Mouse (Mus musculus) embryo, embryonic 9.5 days (tissue): ENCODE data around the gene Ceacam10.

Experiments
- DNase-seq: peaks from one replicate; pipeline ENCODE4 v3.0.0-alpha.2; 2017; ENCODE audit errors: extremely low spot score

Gene Ceacam10

DNA sequence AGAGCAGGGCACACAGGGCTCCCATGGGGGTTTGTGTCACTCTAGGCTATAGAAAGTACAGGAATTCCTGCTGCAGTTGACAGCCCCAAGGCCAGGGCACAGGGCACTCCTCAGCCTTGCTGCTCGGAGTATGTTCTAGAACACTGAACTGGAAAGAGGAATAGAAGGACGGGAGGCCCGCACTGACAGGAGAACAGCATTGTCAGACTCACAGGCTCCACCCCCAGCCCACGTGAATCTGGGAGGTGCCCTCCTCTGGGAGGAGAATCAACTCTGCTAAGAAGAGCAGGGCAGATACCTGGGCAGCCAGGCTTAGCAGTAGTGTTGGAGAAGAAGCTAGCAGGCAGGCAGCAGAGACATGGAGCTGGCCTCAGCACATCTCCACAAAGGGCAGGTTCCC lies at the start of gene Ceacam10:
TSS of gene Ceacam10 (plus strand) at position 289 of the 400 bp plus-strand sequence.
- peak; percentile 2 for DNase-seq

DNA sequence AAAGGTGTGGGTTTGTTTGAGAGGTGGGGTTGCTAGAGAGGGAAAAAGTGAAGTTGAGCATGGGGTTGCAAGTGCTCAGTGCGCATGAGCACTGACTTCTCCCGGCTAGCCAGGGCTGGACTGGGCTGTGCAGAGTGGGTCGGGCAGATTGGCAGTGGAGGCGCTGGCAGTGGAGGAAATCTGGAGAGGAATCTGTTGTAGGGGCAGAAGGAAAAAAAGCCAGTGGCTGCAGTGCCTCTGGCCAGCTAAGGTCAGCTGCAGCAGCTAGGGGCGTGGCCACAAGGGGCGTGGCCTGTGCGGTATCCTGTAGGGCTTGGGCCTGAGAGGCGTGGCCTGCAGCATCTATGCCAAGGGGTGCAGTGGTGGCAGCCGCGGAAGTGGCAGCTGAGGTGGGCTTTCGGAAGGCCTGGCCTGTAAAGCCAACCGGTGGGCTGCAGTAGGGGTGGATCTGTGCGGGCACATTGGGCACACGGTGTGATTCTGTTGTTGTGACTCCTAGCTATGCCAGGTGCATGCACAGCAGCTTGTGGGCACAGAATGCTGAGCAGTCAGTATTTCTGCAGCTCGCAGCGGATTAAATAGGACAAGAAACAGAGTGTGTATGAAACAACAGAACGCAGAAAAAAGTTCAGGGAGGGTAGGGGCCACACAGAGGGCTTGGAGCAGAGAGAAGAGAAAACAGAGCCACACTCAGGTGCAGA lies 40.9 kb upstream of the Ceacam10 start:
- DNase-seq: peak; percentile 64

DNA sequence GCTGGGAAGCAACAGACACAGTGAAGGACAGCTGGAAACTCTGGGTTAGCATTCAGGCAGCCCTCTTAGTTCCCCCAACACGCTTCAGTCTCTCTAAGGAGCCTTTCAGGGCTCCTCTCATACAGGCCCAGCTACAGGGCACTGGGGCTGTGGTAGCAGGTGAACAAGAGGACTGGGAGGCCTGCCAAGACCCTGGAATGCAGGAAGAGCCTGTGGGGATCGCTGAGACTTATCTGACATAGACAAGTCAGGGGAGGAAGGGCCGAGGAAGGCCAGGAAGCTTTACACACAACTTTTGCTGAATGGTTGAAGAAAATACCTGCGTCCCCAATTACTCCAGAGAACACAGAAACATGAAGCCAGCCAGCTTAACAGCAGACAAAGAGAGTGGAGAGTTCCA lies 26.3 kb upstream of the Ceacam10 start:
- no peak for DNase-seq

DNA sequence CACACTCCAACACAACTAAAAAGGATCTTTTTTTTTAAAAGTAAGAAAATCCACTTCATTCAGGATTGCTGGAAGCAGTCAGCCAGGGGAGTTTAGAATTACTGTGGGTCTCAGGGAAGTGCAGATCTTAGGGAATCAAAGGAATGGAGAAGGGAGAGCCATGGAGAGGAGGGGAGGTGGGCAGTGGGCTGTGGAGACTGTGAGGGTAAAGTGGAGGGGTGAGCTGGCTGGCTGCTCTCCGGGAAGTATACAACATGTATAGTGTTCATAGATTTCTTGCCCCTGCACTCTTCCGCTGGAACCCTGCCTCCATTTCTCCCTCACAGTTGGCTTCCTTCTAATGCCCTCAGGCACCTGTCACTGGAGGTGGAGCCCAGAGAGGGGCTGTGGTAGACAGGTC lies 25.4 kb upstream of the Ceacam10 start:
- no peak for DNase-seq

DNA sequence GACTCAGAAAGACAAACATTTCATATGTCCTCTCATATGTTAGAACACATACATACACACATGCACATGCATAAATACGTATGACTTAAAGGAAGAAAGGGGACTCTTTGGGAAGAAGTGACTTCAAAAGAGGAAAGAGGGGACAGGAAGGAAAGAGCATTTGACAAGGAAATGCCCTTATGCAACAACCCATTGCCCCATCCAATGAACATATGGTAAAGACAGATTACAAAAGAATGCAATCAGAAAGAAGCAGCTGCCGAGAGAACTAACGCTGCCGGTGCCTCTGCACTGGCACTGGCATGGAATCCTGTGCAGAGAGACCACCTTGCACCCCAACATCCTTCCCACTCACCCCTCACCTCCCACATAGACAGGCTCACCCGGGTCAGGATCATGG lies 23.5 kb upstream of the Ceacam10 start:
- DNase-seq: no peak

DNA sequence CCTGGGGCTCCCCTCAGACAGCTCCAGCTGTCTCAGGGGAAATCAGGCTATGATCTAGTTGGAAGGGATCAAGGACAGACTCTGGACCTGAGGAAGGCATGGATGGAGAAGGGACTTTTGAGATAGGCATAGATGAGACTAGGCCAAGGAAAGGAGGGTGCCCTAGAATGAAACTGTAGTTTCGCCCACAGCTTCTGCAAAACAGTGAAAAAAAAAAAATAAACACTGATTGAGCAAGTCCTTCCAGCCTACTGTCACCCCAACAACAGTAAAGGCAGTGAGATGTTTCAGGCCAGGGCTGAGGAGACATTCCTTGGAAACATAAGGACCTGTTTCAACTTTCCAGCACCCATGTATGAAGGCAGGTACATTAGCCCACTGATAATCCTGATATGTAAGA lies 18.5 kb upstream of the Ceacam10 start:
- no peak for DNase-seq

DNA sequence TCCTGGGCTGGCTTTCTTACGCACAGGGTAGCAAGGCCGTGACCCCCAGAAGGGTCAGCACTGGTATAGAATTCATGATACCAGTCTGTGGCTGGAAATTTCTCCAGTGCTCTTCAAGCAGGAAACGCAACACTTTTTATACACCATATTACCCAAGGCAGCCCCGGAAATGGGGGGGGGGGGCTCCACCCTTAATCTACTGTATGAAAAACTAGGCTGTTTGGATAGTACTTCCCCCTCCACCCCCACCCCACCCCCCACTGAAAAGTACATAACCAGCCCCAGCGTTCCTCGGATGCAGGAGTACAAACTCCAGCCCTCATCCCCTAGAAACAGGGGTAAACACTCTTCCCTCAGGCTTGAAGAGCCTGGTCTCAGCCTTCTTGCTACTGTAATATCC lies 16.8 kb upstream of the Ceacam10 start, which contains the start of gene Cd177:
TSS of gene Cd177 (minus strand) at position 101 of the 400 bp plus-strand sequence.
- no peak for DNase-seq

DNA sequence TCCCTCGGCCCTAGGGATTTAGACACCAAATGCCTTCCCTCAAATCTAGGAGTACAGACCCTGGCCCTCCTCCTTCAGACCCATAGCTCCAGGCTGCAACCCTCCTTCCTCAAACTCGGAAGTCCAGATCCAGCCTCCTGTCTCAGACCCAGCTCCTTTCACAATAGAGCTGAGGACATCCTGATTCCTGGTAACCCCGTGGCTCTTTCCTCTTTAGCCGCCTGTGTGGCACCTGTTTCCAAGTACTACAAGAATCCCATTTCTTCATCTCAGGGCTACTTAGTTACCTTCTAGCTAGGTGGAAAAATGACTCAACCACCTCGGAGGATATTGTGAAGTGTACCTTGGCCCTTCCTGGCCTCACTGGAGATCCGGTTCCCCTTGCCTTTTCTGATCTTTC lies 15.8 kb upstream of the Ceacam10 start:
- no peak for DNase-seq

DNA sequence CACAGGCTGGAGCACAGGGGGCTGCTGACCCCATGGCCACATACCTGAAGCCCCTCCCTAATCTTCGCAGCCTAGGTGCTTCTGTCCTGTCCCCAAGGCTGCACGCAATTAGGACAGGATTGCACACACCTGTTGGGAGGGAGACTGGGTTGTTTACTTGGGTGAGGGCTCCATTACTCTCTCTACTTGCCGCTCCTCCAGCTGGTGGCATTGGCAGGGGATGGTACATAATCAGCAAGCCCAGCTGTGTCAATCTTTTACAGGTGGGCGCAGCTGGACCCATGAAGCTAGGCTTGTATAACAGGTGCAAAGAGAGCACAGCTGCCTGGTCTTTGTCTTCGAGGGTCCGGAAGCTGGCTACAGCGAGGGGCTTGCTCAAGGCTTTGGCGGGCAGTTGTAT lies 14.4 kb upstream of the Ceacam10 start:
- DNase-seq: no peak

DNA sequence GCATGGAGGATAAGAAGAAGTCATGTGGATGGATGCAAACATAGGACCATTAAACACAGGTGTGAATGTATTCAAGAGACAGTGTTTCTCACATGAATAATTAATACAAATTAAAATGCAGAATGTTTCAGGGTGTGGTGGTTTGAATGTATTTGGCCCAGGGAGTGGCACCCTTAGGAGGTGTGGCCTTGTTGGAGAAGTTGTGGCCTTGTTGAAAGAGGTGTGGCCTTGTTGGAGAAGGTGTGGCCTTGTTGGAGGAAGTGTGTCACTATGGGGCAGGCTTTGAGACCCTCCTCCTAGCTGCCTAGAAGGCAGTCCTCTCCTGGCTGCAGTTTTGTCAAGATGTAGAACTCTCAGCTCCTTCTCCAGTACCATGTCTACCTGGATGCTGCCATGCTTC lies 5.6 kb upstream of the Ceacam10 start:
- no peak for DNase-seq

DNA sequence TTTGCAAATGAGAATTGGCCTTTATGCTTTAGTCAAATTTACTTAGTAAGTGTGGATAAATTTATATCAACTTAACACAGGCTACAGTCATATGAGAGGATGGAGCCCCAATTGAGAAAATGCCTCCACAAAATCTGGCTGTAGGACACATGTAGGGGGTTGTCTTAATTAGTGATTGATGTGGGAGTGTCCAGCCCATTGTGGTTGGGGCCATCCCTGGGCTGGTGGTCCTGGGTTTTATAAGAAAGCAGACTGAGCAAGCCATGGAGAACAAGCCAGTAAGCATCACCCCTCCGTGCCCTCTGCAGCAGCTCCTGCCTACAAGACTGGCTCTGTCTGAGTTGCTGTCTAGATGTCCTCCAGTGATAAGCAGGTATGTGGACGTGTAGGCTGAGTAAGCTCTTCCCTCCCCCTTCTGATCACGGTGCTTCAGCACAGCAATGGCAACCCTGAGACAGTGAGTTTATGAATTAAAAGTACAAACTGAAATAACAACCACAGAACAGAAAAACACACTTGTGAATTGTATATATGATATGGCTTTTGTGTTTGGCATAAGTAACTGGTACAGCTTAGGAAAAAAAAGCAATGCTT lies 3.0 kb upstream of the Ceacam10 start:
- no peak for DNase-seq

DNA sequence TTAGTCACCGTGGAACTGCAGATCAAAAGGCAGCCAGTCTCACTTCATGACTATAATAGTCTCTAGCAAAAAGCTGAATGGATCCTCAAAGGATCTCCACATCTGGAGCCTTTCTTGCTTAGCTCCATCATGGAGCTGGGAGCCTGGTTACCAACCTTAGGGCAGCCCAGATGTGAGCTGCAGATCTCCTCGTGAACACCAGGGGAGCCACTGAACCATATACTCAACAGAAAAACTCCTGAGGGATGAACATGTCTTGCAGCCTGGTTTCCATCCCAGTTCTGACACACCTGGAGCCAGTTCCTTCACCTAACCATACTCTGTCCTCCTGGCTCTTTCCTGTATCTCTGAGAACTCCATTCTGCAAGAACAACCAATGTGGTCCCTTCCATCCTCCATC lies 861 bp upstream of the Ceacam10 start:
- DNase-seq: no peak

DNA sequence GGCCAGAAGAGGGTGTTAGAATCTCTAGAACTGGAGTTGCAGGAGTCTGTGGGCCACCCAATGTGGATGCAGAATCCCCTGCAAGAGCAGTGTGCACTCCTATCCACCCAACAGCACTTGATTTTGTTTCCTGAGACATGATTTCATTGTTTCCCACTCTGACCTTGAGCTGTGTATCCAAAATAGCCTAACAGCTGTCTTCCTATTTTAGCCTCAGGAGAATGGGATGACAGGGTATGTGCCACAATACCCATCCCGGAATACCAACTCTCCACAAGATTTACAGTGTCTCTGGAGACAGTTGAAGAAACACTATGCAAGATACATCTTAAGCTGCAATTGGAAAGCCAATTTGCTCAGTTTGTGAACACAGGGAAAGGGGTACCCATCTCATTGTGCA lies 20.9 kb downstream of the Ceacam10 start:
- no peak for DNase-seq

DNA sequence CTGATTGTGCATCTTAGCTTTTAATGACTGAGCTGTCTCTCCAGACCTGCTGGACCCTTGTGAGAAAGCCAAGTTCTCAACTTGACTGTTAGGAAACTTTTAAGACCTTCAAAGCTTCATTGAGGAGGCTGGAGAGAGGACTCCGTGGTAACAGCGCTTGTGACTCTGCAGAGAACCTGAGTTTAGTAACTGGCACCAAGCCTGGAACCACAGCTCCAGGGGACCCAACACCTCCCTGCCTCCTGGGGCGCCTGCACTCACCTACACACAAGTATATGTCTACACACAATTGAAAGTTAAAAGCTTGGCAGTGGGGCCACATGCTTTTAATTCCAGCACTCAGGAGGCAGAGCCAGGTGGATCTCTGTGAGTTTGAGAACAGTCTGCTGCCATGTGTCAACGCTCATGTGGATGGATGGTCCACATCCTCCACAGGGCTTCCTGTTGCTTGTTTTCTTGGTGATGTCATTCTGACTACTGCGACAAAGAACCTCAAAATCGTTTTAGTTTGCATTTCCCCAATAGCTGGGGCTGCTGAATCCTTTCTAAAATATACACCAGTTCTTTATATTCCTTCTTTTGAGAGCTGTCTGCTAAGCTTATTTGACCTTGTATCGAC lies 25.3 kb downstream of the Ceacam10 start:
- no peak for DNase-seq

DNA sequence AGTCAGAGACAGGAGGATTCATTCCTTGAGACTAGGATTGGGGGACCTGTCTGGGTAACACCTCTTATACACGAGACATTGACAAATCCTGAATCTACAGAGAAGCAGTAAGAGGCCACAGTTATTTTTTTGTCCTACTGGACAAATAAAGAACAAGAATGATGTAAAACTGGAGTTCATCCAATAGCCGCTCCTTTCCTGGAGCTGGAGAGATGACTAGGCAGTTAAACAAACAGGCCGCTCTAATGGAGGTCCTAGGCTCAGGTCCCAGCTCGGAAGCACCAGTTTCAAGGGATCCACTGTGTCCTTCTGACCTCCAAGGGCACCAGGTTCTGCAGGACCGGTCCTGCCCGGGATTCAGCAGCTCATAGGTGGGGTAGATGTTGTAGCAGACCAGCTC lies 27.8 kb downstream of the Ceacam10 start:
- no peak for DNase-seq

DNA sequence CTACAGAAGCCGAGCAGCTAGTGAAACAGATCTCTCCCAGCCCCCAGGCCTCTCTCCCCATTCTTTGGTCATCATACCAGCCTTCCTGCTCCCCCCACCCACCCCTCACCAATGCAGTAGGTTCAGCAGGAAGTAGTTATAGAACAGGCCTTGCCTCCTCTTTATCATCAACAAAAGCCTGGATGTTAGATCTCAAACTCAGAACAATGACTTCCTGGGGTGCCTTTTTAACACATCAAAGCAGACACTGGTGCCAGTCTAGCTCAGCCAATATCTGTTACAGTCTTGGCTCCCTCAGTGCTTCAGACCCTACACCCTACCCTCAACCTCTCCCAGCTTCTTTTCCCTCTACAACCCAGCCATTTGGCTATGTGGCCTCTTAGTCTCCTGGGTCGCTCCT lies 32.0 kb downstream of the Ceacam10 start:
- DNase-seq: no peak

DNA sequence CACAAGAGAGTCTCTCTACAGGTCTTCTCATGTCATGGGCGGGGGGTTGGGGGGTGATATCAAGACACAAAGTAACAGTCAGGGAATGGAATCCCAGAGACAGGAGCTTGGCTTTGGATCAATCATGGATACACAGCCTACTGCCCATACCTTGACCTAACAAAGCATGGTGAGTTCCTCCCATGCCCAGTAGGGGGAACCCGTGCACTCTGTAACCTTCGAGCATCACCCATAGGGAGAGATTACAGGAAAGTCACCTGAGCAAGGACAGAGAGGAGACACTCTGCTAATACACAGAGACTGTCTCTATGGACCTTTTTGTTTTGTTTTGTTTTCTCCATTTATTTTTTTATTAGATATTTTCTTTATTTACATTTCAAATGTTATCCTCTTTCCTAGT lies 40.5 kb downstream of the Ceacam10 start:
- DNase-seq: peak; percentile 73

DNA sequence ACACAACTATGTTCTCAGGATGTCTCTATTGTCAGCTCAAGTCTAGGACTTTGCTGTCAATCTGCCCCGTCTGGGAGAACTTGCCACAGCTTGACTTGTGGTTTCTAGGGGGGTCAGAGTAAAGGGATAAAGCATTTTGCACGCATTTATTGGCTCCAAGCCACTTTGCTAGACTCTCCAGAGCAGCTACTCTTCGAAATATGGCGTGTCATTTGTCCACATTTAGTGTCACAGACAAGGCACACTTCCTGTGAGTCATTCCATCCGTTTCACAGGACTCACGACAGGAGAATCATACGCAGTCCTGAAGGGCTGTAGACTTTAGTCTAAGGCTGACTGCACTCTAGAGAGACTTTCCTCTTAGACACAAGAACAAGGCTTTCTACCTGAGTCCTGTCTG lies 47.4 kb downstream of the Ceacam10 start:
- DNase-seq: no peak

DNA sequence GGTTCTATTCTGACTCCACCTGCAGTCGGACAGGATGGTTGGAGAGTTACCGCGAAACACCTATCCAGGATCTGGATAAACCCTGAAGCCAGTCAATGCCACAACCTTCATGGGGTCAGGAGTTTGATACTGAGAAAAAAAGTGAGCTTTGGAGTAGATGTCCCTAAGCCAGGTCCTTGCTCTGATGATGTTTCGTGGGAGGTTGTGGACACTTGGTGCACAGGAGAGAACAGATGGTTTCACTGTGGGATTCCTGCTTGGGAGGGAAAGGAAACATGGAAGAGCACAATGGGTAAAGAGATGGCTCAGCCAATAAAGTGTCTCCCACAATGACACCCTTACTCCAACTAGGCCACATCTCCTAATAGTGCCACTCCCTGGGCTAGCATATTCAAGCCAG lies 50.2 kb downstream of the Ceacam10 start:
- no peak for DNase-seq
